Mouse (Mus musculus) embryonic facial prominence, embryonic 11.5 days (tissue): Measurements from ENCODE around the gene Bpnt1. TPM values are rescaled to one million over a fixed set of nuclear protein-coding genes. Genes with fewer than 3 reads are reported as not detected.
"Not testable (repeated sequence)": the region's sequence is repeated elsewhere in the genome, so short reads cannot be mapped to it uniquely, and the experiment has no call there.

Experiments used
- ATAC-seq: fragments of 200-750 bp; cut with Nextera tagmentation; replicated peaks from 2 replicates; pipeline ENCODE4 v1.8.0; 2017; ENCODE audit warnings: low read depth; ENCODE audit not compliant: insufficient number of reproducible peaks, low FRiP score, low TSS enrichment
- DNase-seq: peaks from one replicate; pipeline ENCODE4 v3.0.0-alpha.2; 2015; ENCODE audit warnings: low spot score
- H3K27ac ChIP-seq: fragments of 300-500 bp; sonication (generic); replicated peaks from 2 replicates; pipeline ENCODE4 v1.5.1; 2014; ENCODE audit warnings: mild to moderate bottlenecking, low read depth, low read length, control low read depth
- H3K27me3 ChIP-seq: fragments of 300-500 bp; sonication (generic); 2 replicates; pipeline ENCODE4 v1.6.1; 2014; ENCODE audit warnings: mild to moderate bottlenecking, low read length, moderate library complexity, mixed read lengths; ENCODE audit not compliant: control insufficient read depth, insufficient read depth
- H3K36me3 ChIP-seq: fragments of 300-500 bp; sonication (generic); replicated peaks from 2 replicates; pipeline ENCODE4 v1.6.1; 2014; ENCODE audit warnings: low read depth, mild to moderate bottlenecking, low read length, moderate library complexity, mixed read lengths; ENCODE audit not compliant: control insufficient read depth, insufficient read depth
- H3K4me1 ChIP-seq: fragments of 300-500 bp; sonication (generic); 2 replicates; pipeline ENCODE4 v1.6.1; 2014; ENCODE audit warnings: low read length, mixed read lengths; ENCODE audit not compliant: control insufficient read depth, insufficient read depth
- H3K4me2 ChIP-seq: fragments of 300-500 bp; sonication (generic); 2 replicates; pipeline ENCODE4 v1.6.1; 2014; ENCODE audit warnings: low read depth, mild to moderate bottlenecking, control low read depth, low read length, moderate library complexity
- H3K4me3 ChIP-seq: fragments of 300-500 bp; sonication (generic); 2 replicates; pipeline ENCODE4 v1.5.1; 2014; ENCODE audit warnings: low read depth, low read length, control low read depth
- H3K9ac ChIP-seq: fragments of 300-500 bp; sonication (generic); replicated peaks from 2 replicates; pipeline ENCODE4 v1.6.1; 2014; ENCODE audit warnings: mild to moderate bottlenecking, control low read depth, low read length
- H3K9me3 ChIP-seq: fragments of 300-500 bp; sonication (generic); replicated peaks from 2 replicates; pipeline ENCODE4 v1.6.1; 2016; ENCODE audit warnings: mild to moderate bottlenecking, low read length, inconsistent platforms, mixed read lengths; ENCODE audit not compliant: control insufficient read depth
- WGBS: fragments of 180-500 bp; shearing (Covaris S2); extraction: QIAGEN DNeasy Blood & Tissue Kit; methylation state at CpG from one replicate; pipeline ENCODE4 v1.1.7; 2014; 5-methylcytosine and 5-hydroxymethylcytosine counted together
- polyA plus RNA-seq: library from polyadenylated mRNA; unstranded; fragments of >200 nt; fragmentation: Nextera tagmentation; extraction: Ambion mirVana; gene quantifications from 2 replicates; pipeline ENCODE4 v1.2.1, GENCODE M21; 2014

The Bpnt1 gene
- polyA plus RNA-seq, 1 experiment from 2014 or later = 16.5 TPM

GRCm38 (mm10) chr1:185311949-185312348 is 20.0 kb upstream of the Bpnt1 start:
- no peak overlapping the region for H3K27ac ChIP-seq
- no peaks in the 10 kb centered on the region for H3K4me1 ChIP-seq
- no peaks in the 10 kb centered on the region for H3K27me3 ChIP-seq
- no peaks in the 10 kb centered on the region; the same call in none of the 2 replicates for H3K36me3 ChIP-seq
- 92% methylated on average over 9 of the region's 9 CpGs for WGBS
- no peak overlapping the region for H3K9ac ChIP-seq
- no peak overlapping the region for H3K4me2 ChIP-seq
- ATAC-seq (no peak), DNase-seq (no peak)
- H3K4me3 ChIP-seq = no peak overlapping the region
- no peaks in the 10 kb centered on the region for H3K9me3 ChIP-seq

GRCm38 (mm10) chr1:185314546-185314945 is 17.4 kb upstream of the Bpnt1 start:
- no peak for DNase-seq

GRCm38 (mm10) chr1:185315846-185316568 is 15.9 kb upstream of the Bpnt1 start:
- Histone ChIP-seq H3K4me1 (no peaks in the 10 kb centered on the region), H3K4me2 (no peak overlapping the region), H3K9ac (no peak overlapping the region), H3K9me3 (no peaks in the 10 kb centered on the region), H3K36me3 (no peaks in the 10 kb centered on the region; the same call in none of the 2 replicates), H3K27ac (no peak overlapping the region), H3K4me3 (no peak overlapping the region), H3K27me3 (no peaks in the 10 kb centered on the region)
- WGBS = 90% methylated on average over 16 of the region's 16 CpGs
- ATAC-seq = no peak
- no peak for DNase-seq

More at GRCm38 (mm10) chr1:185314546-185314945, 17.4 kb upstream of the Bpnt1 start:
- Histone ChIP-seq H3K27me3 (no peaks in the 10 kb centered on the region), H3K27ac (no peak overlapping the region), H3K4me1 (no peaks in the 10 kb centered on the region), H3K9ac (no peak overlapping the region), H3K4me2 (no peak overlapping the region), H3K4me3 (no peak overlapping the region), H3K36me3 (no peaks in the 10 kb centered on the region; the same call in 1 of the 2 replicates), H3K9me3 (no peaks in the 10 kb centered on the region)
- no peak for ATAC-seq
- WGBS = over 99% methylated on average over 4 of the region's 4 CpGs

GRCm38 (mm10) chr1:185327754-185328345 is 4.1 kb upstream of the Bpnt1 start:
- Histone ChIP-seq H3K4me2 (peak overlapping the region; percentile 68; the same call in 1 of the 2 replicates), H3K4me3 (peak overlapping the region; percentile 84)
- WGBS = 68% methylated on average over 3 of the region's 3 CpGs
- not testable (repeated sequence) for H3K9me3 ChIP-seq, H3K4me1 ChIP-seq, DNase-seq, H3K36me3 ChIP-seq, H3K9ac ChIP-seq, ATAC-seq, H3K27ac ChIP-seq, H3K27me3 ChIP-seq

GRCm38 (mm10) chr1:185328721-185329610 is 3.0 kb upstream of the Bpnt1 start, which contains the start of gene Iars2:
Gene Iars2 (minus strand): TSS chr1:185329396.
- H3K27ac ChIP-seq = peak within 1 kb of the TSS; percentile 68
- H3K4me2 ChIP-seq = peak within 1 kb of the TSS; percentile 68
- ATAC-seq = peak; percentile 87
- no peaks in the 10 kb centered on the region for H3K4me1 ChIP-seq
- peak within 1 kb of the TSS; percentile 89 for H3K9ac ChIP-seq
- under 1% methylated on average over 76 of the region's 76 CpGs for WGBS
- peak within 1 kb of the TSS; percentile 84 for H3K4me3 ChIP-seq
- peak; percentile 94 for DNase-seq
- no peaks in the 10 kb centered on the region for H3K27me3 ChIP-seq
- peaks cover 4% of the 10 kb centered on the region; the same call in 1 of the 2 replicates for H3K36me3 ChIP-seq
- no peaks in the 10 kb centered on the region for H3K9me3 ChIP-seq

GRCm38 (mm10) chr1:185329851-185330250 is 2.1 kb upstream of the Bpnt1 start:
- Histone ChIP-seq H3K36me3 (peaks cover 4% of the 10 kb centered on the region; the same call in 1 of the 2 replicates), H3K4me2 (no peak overlapping the region), H3K4me3 (no peak overlapping the region), H3K27me3 (no peaks in the 10 kb centered on the region), H3K9me3 (no peaks in the 10 kb centered on the region), H3K9ac (no peak overlapping the region), H3K4me1 (no peaks in the 10 kb centered on the region), H3K27ac (no peak overlapping the region)
- ATAC-seq = no peak
- 93% methylated on average over 8 of the region's 8 CpGs for WGBS
- no peak for DNase-seq

- ATAC-seq = no peak
- no peaks in the 10 kb centered on the region for H3K4me1 ChIP-seq
- H3K9me3 ChIP-seq = no peaks in the 10 kb centered on the region
- no peak for DNase-seq
- 56% methylated on average over 5 of the region's 5 CpGs for WGBS
- H3K36me3 ChIP-seq = no peaks in the 10 kb centered on the region
- no peak overlapping the region for H3K9ac ChIP-seq
- no peaks in the 10 kb centered on the region for H3K27me3 ChIP-seq
- H3K4me2 ChIP-seq = no peak overlapping the region
- no peak overlapping the region for H3K27ac ChIP-seq
- no peak overlapping the region for H3K4me3 ChIP-seq
Observed at GRCm38 (mm10) chr1:185331364-185331763, 585 bp upstream of the Bpnt1 start.
